Mouse (Mus musculus): ENCODE measurements around the gene Plau.

DNA sequence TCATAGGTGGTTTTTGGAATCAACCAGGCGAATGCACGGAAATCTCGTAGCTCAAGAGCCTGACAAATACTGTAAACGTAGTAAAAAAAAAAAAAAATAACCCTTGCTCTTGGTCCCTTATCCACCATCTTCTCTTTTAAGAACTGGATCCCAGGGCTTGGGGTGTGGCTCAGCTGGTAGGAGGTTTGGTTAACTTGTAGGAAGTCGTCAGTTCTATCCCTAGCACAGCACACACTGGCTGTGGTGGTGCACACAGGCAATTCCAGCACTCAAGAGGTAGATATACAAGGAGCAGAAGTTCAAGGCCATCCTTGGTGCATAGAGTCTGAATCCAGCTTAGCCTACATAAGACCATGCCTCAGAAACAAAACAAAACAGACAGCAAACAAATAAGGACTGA is 48.2 kb downstream of the Plau start:
- TF ChIP-seq POLR2A (IDR thresholded peaks at IDR 0.05; ENCODE audit: low read depth, low read length) (no peak), CTCF (IDR thresholded peaks at IDR 0.05; ENCODE audit: borderline replicate concordance, insufficient read depth, low read length) (no peak)
